Mouse (Mus musculus) adrenal gland, adult 2 months (tissue): ENCODE measurements around the gene Pacs2. TPM values are rescaled to one million over a fixed set of nuclear protein-coding genes. Genes with fewer than 3 reads are reported as not detected.

Experiments
- DNase-seq: peaks from one replicate; pipeline ENCODE4 v3.0.0; 2021
- polyA plus RNA-seq: library from polyadenylated mRNA; depleted of rRNA; stranded (reverse); fragments of >200 nt; gene quantifications from 2 replicates; pipeline ENCODE4 v1.2.3, GENCODE M21; 2012
- total RNA-seq, 2 experiments: library from RNA; stranded (reverse); gene quantifications; 2 replicates each; pipeline ENCODE4 v1.2.3; 2021

The Pacs2 gene
- total and polyA plus RNA-seq, 3 experiments = 38.7 to 66.9 (median 42.1) TPM

DNA sequence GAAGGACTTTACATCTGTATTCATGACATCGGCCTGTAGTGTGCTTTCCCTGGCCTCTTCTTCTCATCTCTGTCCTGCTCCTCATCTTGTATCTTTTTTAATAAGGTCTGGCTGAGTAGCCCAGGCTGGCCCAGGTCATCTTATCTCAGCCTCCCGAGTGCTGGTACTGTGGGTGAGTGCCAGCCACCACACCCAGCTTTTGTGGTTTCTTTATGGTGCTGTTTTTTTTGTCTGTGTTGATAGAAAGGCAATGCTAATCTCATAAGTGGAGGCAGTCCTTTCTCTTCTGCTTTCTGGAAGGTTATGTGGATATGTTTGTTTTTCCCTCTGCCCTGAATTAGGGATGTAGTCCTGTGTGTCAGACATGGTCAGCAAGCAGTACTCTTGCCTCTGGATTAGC is 28.2 kb downstream of the Pacs2 start:
- no peak for DNase-seq

DNA sequence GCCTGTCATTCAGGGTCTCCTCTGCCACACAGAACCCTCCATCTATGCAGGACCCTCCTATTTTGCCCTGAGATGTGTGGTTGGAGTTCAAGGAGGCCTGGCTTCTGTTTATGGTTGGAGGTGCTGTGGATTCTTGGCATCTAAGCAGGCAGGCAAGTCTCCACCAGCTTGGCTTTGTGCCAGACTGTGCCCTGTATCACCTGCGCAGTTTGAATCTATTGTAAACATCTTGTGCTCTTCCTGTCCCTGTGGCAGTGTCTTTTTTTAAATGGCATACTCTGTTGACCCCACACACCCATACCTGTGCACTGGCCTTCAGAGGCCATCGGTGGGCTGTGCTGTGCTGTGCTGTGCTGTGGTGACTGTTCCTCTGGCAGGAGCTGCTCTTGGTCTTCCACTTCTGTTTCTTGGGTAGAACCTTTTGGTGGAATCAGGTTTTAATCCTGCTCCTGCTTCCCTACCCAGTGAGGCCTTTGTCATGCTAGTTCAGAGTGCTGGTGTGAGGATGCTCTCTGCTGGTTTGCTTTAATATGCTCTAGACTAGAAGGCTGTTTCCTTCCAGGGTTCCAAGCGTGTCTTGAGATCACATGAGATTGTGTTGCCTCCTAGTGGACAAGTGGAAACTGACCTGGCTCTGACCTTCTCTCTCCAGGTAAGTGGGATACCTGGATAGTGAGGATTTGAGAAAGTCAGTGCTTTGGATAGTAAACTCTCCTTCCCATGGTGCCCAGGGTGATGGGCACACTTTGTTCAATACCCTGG is 30.8 kb downstream of the Pacs2 start:
- DNase-seq = peak; percentile 18

DNA sequence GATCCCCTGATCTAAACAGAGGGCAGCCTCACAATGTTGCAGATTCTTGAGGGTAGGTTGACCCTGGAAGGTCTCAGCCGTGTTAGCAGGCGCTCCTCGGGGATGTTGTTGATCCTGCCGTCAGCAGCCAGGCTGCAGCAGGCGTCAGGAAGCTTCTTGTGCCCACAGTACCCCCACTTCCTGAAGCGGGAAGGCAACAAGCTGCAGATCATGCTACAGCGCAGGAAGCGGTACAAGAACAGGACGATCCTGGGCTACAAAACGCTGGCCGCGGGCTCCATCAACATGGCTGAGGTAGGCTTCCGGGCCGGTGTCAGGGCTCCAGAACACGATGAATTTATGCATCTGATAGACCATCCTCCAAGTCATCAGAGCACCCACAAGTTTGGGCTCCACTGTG is 32.6 kb downstream of the Pacs2 start:
- DNase-seq = no peak

DNA sequence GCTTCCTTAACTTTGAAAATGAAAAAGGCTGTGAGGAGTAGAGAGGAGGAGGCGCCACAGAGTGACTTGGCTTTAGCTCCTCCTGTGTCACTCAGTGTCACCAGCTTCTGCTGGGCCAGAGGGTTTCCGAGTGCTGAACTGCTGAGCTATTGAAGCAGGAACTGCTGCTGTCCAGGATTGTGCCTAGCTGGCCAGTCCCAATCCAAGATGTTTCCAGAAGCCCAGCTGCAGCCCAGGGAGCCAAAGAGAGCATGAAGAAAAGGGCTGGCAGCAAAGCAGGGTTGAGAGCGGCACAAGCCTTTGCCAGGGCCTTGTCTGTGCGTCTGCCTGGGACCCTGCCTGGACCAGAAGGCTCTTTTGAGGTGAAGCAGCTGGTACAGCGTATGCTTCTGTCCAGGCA is 33.8 kb downstream of the Pacs2 start:
- DNase-seq = no peak

DNA sequence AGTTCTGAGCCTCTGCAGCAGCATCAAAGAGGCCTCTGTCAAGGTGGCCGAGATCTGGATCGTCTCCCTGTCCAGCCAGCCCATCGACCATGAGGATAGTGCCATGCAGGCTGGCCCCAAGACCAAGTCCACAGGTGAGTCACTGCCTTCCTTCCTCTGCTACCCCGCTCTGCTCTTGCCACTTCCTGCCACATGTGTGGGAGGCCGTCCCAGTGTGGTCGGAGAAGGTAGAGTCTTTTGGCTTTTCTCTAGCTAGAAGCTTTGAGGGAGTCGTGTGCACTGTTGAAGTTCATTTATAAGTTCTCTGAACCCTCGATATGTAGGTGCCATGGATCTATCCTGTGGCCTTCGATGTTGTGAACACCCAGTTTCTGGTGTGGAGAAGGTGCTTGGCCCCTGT is 35.5 kb downstream of the Pacs2 start:
- no peak for DNase-seq

DNA sequence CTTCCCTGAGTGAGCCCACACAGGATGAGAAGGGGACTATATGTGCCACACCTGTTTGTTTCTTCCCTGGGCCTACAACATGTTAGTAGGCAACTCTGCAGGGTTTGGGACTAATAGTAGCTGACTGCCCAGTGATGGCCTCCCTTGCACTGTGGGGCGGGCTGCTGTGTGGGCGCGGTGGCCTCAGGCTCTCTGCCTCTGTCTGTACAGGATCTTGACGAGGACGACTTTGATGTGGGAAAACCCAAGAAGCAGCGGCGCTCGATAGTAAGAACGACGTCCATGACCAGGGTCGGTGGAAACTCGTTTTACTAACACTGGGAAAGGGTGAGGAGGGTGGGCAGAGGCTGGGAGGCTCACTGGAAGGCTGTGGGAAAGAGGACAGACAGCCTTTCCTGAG is 36.4 kb downstream of the Pacs2 start:
- DNase-seq = no peak

DNA sequence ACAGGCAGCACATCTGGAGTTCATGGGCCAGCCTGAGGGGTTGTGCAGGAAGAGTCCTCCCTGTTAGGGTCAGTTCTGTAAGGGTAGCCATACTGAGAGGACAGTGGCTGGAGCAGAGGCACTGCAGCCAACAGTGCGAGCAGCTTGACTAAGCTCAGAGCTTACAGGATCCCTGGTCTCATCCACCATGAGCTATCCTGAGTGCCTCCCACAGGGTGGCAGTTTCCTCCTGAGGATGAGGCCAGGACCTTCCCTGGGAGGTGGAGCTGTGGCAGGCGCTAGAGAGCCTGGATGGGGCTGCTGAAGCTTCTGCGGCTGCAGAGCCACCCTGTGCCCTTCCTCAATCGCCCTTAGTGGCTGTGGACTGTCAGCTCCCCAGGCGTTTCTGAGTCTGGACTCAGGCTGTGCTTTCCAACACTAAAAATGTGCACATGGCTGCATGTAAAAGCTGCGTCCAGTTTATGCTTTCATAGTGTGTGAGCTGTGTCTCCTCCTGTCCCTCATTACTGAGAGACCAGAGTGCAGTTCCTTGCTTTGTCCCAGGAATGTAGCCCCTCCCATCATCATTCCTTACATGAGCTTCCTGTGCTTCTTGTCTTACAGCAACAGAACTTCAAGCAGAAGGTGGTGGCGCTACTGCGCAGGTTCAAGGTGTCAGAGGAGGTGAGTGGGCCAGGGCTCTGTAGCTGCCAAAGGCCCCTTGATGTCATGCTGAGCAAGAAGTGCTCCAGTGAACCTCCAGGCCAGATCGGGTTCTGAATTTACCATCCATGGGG is 37.5 kb downstream of the Pacs2 start:
- DNase-seq = no peak

DNA sequence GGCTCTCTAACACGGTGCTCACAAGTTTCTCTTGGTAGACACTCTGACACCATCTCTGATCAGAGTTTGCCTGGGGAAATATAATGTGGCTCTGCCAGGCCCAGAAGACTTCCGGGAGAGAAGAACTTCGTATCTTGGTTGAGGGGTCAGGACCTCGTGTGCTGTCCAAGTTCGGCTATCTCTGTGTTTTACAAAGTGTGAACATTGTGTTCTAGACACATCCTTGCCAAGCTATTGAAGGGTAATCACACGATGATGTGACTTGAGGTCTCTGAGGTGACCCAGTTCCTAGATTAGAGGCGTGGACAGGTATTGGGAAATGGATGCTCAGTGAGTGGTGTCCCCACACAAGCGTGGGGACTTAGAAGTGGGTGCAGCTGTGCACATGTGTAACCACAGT is 41.8 kb downstream of the Pacs2 start:
- DNase-seq = no peak

DNA sequence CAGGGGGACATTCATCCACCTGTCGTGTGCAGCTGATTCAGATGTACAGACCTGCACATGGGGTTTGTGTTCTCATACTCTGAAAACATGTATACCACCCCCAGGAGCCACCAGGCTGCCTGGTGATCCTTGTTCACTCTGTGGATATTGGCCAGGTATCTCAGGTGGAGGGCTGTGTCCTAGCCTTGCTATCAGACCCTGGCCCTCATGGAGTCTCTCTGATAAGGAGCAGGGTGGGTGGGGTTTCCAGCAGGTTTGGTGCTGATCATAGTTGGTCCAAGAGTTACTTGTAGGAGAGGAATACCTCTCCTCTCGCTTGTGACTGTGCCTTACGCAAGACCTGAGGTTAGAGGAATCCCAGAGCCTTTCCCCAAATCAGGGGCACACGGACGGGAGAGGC is 45.9 kb downstream of the Pacs2 start:
- no peak for DNase-seq

DNA sequence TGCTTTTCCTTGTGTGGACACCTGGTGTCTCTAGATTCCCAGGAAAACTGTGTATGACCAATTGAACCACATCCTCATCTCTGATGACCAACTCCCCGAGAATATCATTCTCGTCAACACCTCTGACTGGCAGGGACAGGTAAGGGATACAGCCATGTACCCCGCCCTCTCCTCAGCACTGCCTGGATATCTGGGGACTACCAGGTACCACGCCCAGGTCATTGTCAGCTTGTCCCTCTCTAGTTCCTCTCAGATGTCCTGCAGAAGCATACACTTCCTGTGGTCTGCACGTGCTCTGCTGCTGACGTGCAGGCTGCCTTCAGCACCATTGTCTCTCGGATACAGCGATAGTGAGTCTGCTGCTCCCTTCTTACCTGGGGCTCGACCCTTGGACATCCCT is 47.3 kb downstream of the Pacs2 start:
- DNase-seq = no peak

DNA sequence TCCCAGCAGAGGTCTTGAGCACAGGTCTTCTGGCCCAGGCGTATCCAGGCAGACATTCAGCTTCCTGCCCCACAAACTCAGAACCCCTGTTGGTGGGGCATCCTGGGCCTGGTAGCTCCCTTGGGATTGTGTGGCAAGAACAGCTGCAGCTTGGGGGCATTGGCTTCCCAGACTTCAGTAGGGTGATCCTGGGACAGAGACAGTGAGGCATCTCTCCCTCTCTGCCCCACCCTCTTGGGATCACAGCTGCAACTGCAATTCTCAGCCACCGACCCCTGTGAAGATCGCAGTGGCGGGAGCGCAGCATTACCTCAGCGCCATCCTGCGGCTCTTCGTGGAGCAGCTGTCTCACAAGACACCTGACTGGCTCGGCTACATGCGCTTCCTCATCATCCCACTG is 47.9 kb downstream of the Pacs2 start:
- no peak for DNase-seq

DNA sequence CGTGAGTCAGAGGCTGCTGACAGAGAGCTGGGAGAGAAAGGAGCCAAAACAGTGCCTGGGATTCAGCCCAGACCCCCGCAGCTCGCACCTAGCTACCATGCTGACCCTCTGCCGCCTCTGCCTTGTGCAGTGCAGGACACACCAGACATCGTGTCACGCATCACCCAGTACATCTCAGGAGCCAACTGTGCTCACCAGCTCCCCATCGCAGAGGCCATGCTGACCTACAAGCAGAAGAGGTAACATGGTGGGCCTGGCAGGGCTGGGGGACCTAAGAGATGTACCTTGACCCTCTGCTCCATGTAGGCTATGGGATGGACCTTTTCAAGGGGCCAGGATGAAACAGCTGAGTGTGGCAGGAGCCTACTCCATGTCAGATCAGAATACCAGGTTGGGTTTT is 49.4 kb downstream of the Pacs2 start:
- DNase-seq = no peak

DNA sequence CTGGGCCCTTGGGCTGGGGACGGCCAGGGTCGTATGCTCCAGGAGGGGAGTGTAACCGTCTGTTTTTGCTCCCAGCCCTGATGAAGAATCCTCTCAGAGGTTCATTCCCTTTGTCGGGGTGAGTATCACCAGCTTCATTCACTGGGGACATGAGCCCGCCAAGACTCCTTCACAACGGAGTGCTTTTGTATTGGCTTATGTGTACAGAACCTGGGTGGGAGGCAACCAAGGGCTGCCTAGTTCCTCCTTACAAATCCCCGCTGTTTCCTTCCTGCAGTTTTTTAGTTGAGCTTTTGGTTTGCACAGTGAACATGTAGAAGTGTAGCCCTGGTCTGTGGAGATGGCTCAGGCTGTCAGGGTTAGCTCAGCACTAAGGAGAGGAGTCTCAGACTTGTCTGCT is 53.7 kb downstream of the Pacs2 start:
- no peak for DNase-seq

DNA sequence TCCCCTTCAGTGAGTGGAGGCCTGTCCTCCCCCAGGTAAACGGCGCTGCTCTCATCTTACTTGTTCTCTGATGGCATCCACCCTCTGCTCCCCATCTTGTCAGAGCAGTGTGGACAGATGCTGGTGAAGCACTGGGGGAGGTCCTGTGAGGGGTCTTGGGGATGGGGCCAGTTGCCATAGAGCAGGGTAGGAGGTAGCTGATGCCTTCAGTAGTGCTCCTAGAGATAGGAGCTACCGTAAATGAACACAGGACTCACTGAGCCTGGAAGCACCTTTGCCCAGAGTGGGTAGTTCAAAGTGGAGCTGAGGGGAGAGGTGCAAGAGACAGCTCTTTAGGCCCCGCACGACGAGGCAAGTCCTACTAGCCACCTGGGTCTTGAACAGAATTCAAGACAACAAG is 55.1 kb downstream of the Pacs2 start:
- DNase-seq = no peak

DNA sequence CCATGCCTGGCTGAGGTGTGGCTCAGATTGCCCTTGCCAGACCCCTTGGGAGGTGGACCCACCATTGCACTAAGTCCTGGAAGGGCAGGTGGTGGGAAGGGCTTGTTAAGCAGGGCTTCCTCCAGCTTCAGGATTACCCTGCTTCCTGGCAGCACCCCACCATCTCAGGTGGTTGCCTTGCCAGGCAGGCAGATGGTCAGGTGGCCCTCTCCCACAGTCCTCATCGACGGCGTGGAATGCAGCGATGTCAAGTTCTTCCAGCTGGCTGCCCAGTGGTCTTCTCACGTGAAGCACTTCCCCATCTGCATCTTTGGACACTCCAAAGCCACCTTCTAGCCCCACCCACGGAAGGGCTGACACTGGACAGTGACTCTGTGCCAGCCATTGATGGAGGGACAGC is 57.0 kb downstream of the Pacs2 start:
- DNase-seq = no peak

DNA sequence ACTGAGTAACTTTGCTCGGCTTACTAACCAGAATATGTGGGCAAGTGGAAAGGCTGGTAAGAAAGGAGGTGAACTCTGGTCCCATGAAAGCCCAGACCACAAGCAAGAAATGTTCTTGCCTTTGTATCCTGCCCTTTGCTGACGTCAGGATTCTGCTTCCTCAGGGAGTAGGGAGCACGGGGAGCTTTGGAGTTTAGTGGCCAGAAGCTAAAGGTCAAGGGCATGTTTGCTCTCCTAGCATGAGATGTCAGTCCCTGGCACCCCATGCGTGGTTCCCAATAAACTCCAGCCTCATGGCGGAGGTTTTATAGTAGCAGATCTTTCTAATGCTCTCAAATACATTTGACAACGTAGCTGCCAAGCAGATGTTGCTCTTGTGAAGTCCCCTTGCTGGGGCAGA is 57.5 kb downstream of the Pacs2 start:
- DNase-seq = peak; percentile 39

DNA sequence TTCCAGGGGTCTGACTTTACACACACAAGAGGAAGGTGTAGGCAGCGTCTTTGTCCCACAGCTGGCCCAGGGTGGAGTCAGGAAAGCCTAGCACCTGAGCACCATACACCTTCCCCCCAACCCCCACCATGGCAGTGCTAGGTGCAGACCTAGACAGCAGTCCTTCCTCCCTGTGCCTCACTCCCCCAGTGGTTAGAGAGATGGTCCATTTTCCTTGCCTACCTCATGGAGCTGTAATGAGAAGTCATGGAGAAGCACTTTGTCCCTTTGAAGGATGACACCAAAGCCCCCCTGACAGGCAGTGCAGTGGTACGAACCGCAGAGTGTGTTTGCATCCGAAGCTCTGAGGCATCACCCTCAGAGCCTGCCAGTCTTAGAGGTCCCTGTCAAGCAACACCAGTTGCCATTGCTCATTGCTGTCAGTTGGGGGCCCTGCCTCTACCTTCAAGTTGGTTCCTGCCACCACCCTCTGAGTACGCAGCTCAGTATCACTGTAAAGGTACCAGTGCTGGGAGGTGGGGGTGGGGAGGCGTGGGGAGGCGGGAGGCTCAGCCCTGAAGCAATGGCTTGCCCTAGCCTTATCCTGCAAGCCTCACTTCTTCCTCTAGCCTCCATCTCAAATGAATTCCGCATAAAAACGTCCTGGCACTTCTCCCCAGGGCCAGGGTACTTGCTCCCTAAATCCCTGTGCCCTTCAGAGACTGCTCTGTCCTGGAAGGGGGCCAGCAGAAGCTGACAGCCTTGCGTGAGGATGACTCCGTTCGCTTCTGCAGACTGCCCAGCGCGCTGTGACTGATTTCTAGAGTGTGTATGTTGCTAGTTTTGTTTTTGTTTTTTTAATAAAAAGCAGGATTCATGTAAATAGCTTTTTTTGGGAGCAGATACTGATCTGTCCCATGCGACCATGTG is 59.4 kb downstream of the Pacs2 start:
- peak; percentile 78 for DNase-seq

DNA sequence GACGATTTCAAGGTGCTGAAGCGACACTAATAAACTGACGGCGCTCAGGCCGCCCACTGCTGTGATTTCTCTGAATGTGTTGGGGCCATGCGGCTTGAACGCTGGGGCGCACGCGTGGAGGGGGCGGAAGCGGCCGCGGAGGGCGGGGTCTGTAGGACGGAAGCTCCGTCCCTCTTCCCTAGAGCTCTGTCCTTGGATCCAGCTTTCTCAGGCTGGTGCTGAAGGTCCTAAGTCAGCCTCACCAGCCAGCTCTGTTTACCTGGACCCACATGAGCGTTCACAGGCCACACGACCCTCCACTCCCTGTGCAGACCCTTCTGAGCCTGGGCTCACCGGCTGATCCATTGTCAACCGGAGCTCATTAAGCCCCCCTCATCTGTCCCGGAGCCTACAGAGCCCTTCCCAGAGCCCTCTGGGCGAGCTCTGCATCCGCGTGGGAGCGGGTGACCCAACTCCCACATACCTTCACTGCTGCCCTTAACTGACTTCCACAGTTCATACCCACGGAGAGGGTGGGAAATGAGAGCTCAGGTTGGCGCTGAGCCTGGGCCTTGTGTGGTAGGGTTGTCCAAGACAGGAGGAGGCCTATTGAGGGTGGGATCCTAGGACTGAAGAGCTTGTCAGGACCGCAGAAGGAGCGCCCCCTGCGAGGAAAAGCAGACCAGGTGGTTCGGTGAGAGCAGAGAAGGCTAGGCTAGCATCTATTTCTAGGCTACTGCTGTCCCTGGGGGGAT is 60.2 kb downstream of the Pacs2 start, which contains the start of gene Tex22:
Tex22 (plus strand) TSS at position 174 of the 734 bp plus-strand sequence.
- peak; percentile 93 for DNase-seq

DNA sequence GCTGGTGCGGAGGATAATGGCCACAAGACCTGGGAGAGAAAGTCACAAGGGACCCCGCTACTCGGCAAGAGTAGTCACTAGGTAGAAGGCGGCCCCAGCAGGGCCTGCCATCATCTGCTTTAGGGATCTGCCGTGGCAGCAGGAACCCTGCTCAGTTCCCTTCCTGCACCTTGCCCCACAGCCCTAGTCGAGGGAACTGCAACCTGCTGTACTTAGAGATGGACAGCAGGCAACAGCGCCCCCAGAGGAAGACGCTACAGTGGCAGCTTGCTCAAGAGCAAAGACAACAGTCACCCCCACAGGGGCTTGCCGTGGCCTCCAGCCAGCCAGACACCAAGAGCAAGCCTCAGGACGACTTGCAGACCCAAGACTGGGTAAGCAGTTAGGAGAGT is 60.8 kb downstream of the Pacs2 start:
- DNase-seq = peak; percentile 86

DNA sequence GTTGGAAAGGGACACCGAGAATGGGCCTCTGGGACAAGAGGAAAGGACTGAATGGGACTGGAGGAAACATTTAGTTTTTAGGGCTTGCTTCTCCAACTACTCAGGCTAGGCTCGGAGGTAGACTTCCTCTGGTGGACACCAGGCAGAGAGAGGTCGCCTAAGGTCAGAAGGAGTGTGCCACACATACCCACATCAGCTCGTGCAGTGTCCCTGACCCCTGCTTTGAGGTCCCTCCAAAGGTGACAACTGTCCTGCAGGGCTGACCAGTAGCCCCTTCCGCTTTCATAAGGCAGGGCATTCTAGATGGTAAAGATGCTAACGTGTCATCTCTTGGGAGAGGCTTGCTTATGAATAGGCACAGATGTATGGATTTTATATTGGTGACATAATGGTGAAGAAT is 61.2 kb downstream of the Pacs2 start:
- DNase-seq = no peak

DNA sequence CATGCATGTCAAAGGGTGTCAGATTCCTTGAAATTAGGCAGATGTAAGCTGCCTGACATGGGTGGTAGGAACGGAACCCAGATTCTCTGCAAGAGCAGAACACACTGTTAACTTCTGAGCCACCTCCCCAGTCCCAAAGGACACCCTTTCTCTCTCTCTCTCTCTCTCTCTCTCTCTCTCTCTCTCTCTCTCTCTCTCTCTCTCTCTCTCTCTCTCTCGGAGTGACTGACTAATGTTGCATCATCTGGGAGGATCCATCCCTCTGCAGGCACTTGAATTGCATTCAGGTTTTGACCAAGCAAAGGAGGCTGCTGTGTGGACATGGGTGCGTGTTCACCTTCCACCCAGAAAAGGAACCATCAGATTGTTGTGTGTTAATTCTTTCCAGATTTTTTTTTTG is 73.0 kb downstream of the Pacs2 start:
- DNase-seq = no peak

DNA sequence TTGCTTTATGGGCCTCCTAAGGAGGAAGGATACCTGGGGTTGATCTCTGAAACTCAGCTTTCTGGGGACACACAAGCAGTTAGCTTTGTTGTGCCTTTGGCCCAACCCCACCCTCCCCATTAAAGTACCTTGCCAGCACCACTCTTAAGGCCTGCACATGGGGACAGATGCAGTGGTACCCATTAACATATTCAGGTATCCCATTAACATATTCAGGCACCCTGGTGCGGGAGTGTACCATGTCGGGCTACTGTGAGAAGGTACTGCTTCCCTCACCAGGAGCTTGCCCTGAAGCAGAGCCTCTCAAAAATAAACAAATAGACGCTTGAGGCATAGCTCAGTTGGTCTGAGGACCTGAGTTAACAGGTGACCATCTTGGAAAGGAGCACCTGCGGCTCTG is 73.7 kb downstream of the Pacs2 start:
- no peak for DNase-seq
